12 mouse cellular contexts compared by ENCODE assay signal in the genomic region with DNA sequence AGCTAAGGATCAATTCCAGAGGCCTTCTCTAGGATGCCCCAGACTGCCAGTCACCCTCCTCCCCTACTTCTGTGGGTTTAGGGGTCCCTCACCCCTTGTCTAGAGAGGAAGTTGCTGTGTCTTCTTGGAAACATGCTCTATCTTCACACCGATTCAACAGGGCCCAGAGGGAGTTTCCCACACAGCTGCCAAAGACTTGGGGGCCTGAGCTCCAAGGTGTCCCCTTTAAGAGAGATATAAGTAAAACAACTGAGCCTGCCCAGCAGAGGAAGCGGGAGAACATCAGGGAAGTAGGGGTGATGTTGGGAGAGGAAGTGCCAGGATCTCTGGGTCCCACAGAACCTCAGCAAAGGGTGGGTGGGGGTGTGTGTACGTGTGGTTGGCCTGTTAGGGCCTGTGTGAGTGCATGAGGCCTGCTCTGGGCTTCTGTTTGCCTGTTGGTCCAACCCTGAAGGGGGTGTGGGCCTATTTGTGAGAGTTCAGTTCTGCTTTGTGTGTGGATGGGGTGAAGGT. TPM values are rescaled to one million over a fixed set of nuclear protein-coding genes. Genes with fewer than 3 reads are reported as not detected.
A peak's percentile ranks its signal among the peaks of the same experiment; 100 is the strongest.
DNase-seq lines count a peak whose midpoint lies in the region; ATAC-seq lines count a peak whose summit lies in the region.
"Had no signal": no experiment of that assay in that cellular context is flagged by ENCODE, and none has a peak within 500 bp of the region (broad histone marks: within the 10 kb centered on the region; RNA-seq: fewer than 3 reads in every experiment).

No protein-coding gene starts in this region.

- H3K36me3 ChIP-seq in heart, embryonic 16.5 days (ENCODE audit: control insufficient read depth, insufficient read depth): no peaks in the 10 kb centered on the region
- no peaks in the 10 kb centered on the region for H3K36me3 ChIP-seq in heart, embryonic 11.5 days (ENCODE audit: control insufficient read depth, insufficient read depth, low read length)
- no peaks in the 10 kb centered on the region for H3K36me3 ChIP-seq in limb, embryonic 15.5 days
- no peaks in the 10 kb centered on the region for H3K36me3 ChIP-seq in stomach, embryonic 16.5 days (ENCODE audit: control insufficient read depth, insufficient read depth, low read length)
- H3K36me3 ChIP-seq: hindbrain, embryonic 15.5 days had no signal

- ATAC-seq in heart, embryonic 16.5 days (replicated peaks; ENCODE audit: extremely low read depth, insufficient read depth, low FRiP score): no peak
- ATAC-seq in heart, embryonic 11.5 days (replicated peaks; ENCODE audit: insufficient number of reproducible peaks, low FRiP score, low TSS enrichment): no peak
- no peak for ATAC-seq in limb, embryonic 15.5 days (ENCODE audit: insufficient number of reproducible peaks, low FRiP score, low TSS enrichment, low read depth)
- no peak for ATAC-seq in stomach, embryonic 16.5 days (ENCODE audit: insufficient read depth, low FRiP score)
- ATAC-seq: Patski had no signal

- H3K27ac ChIP-seq in heart, embryonic 16.5 days (ENCODE audit: low read length): 0 out of 2 replicates have a peak overlapping the region, but pooled peaks have one; percentile 11
- no peak overlapping the region for H3K27ac ChIP-seq in heart, embryonic 11.5 days (ENCODE audit: low read depth, low read length)
- peak overlapping the region; percentile 44; the same call in 1 of the 2 replicates for H3K27ac ChIP-seq in limb, embryonic 15.5 days
- H3K27ac ChIP-seq in stomach, embryonic 16.5 days (ENCODE audit: low read length): peak overlapping the region; percentile 94
- H3K27ac ChIP-seq: hindbrain, embryonic 15.5 days had no signal

- peaks cover 56% of the 10 kb centered on the region for H3K4me1 ChIP-seq in heart, embryonic 16.5 days (ENCODE audit: control insufficient read depth, insufficient read depth, low read length)
- H3K4me1 ChIP-seq in heart, embryonic 11.5 days (ENCODE audit: control insufficient read depth, insufficient read depth, low read length): peaks cover 57% of the 10 kb centered on the region
- H3K4me1 ChIP-seq in limb, embryonic 15.5 days: peaks cover 66% of the 10 kb centered on the region
- peaks cover 62% of the 10 kb centered on the region for H3K4me1 ChIP-seq in stomach, embryonic 16.5 days (ENCODE audit: control insufficient read depth, insufficient read depth, low read length)

- DNase-seq in urinary bladder, adult 18-20 months (ENCODE audit: low spot score in 2 of 2): peak; percentile 35 to 70
- no peak for DNase-seq in urinary bladder, postnatal 4 days (ENCODE audit: low spot score in 2 of 2)
- no peak for DNase-seq in adrenal gland, postnatal 4 days (ENCODE audit: low spot score in 2 of 2)
- DNase-seq in cerebellum, adult 18-20 months: no peak
- DNase-seq: cerebellum, postnatal 36 days had no signal

- H3K4me3 ChIP-seq in heart, embryonic 16.5 days (ENCODE audit: low read length): no peak overlapping the region
- H3K4me3 ChIP-seq in heart, embryonic 11.5 days (ENCODE audit: low read depth, low read length): no peak overlapping the region
- H3K4me3 ChIP-seq in limb, embryonic 15.5 days: no peak overlapping the region
- H3K4me3 ChIP-seq in stomach, embryonic 16.5 days (replicated peaks; ENCODE audit: low read length): no peak overlapping the region
- H3K4me3 ChIP-seq: hindbrain, embryonic 15.5 days had no signal

- 64% methylated on average over 3 of the region's 3 CpGs for WGBS in heart, embryonic 16.5 days
- 50% methylated on average over 3 of the region's 3 CpGs for WGBS in heart, embryonic 11.5 days (ENCODE audit: insufficient replicate concordance)
- 45% methylated on average over 3 of the region's 3 CpGs for WGBS in limb, embryonic 15.5 days
- 35% methylated on average over 3 of the region's 3 CpGs for WGBS in stomach, embryonic 16.5 days

- no peak overlapping the region for H3K9ac ChIP-seq in heart, embryonic 16.5 days (ENCODE audit: low read length)
- no peak overlapping the region for H3K9ac ChIP-seq in heart, embryonic 11.5 days (ENCODE audit: low read depth, low read length)
- no peak overlapping the region for H3K9ac ChIP-seq in limb, embryonic 15.5 days
- H3K9ac ChIP-seq in stomach, embryonic 16.5 days (ENCODE audit: low read length): peak overlapping the region; percentile 11
- H3K9ac ChIP-seq: hindbrain, embryonic 15.5 days had no signal

- H3K4me2 ChIP-seq in heart, embryonic 16.5 days (ENCODE audit: low read depth, low read length): no peak overlapping the region
- H3K4me2 ChIP-seq in heart, embryonic 11.5 days: no peak overlapping the region
- no peak overlapping the region for H3K4me2 ChIP-seq in limb, embryonic 15.5 days
- peak overlapping the region; percentile 12; the same call in 1 of the 2 replicates for H3K4me2 ChIP-seq in stomach, embryonic 16.5 days (ENCODE audit: low read depth, low read length)
- H3K4me2 ChIP-seq: hindbrain, embryonic 15.5 days had no signal

- no peaks in the 10 kb centered on the region for H3K27me3 ChIP-seq in heart, embryonic 16.5 days (ENCODE audit: control insufficient read depth, insufficient read depth, low read length)
- H3K27me3 ChIP-seq in heart, embryonic 11.5 days (ENCODE audit: control insufficient read depth, insufficient read depth, low read length): 0 out of 2 replicates have a peak, but pooled peaks cover 3% of the 10 kb centered on the region
- peaks cover 11% of the 10 kb centered on the region for H3K27me3 ChIP-seq in limb, embryonic 15.5 days
- no peaks in the 10 kb centered on the region for H3K27me3 ChIP-seq in stomach, embryonic 16.5 days (ENCODE audit: control insufficient read depth, insufficient read depth, low read length)
- H3K27me3 ChIP-seq: Patski had no signal

- H3K9me3 ChIP-seq in heart, embryonic 16.5 days (replicated peaks; ENCODE audit: control insufficient read depth, low read length): no peaks in the 10 kb centered on the region
- no peaks in the 10 kb centered on the region for H3K9me3 ChIP-seq in heart, embryonic 11.5 days (replicated peaks; ENCODE audit: control insufficient read depth, low read length)
- no peaks in the 10 kb centered on the region for H3K9me3 ChIP-seq in limb, embryonic 15.5 days
- H3K9me3 ChIP-seq in stomach, embryonic 16.5 days (replicated peaks; ENCODE audit: control insufficient read depth, low read length): no peaks in the 10 kb centered on the region
- H3K9me3 ChIP-seq: hindbrain, embryonic 15.5 days had no signal

RNA-seq across cellular contexts. Expression of gene Junb, which starts 4.0 kb away (rescaled TPM):
- 11.7 and 15.3 TPM in 2 replicates for polyA plus RNA-seq in heart, embryonic 16.5 days (2015; fragmentation: Nextera tagmentation; extraction: Ambion mirVana)
- 7.6 and 9.3 TPM in 2 replicates for polyA plus RNA-seq in heart, embryonic 11.5 days (2014; fragmentation: Nextera tagmentation; extraction: Ambion mirVana)
- 30.4 and 42.5 TPM in 2 replicates for polyA plus RNA-seq in limb, embryonic 15.5 days (2015; fragmentation: Nextera tagmentation; extraction: Ambion mirVana)
- polyA plus RNA-seq in stomach, embryonic 16.5 days (2015; fragmentation: Nextera tagmentation; extraction: Ambion mirVana): 21.6 and 25.8 TPM in 2 replicates
- total RNA-seq in adrenal gland, postnatal 4 days (2021): 10 to 100 TPM; 26.1 to 28.9 TPM

RNA-seq across cellular contexts. Expression of gene Hook2, which starts 7.8 kb away (rescaled TPM):
- 8.9 and 9.1 TPM in 2 replicates for polyA plus RNA-seq in heart, embryonic 16.5 days (2015; fragmentation: Nextera tagmentation; extraction: Ambion mirVana)
- polyA plus RNA-seq in heart, embryonic 11.5 days (2014; fragmentation: Nextera tagmentation; extraction: Ambion mirVana): 6.7 and 7.1 TPM in 2 replicates
- polyA plus RNA-seq in limb, embryonic 15.5 days (2015; fragmentation: Nextera tagmentation; extraction: Ambion mirVana): 26.9 and 28.8 TPM in 2 replicates
- 50.0 TPM in 2 replicates for polyA plus RNA-seq in stomach, embryonic 16.5 days (2015; fragmentation: Nextera tagmentation; extraction: Ambion mirVana)
- 10 to 100 TPM; 10.6 to 13.8 TPM for total RNA-seq in adrenal gland, postnatal 4 days (2021)

RNA-seq across cellular contexts. Expression of gene Rnaseh2a, which starts 13.0 kb away (rescaled TPM):
- polyA plus RNA-seq in heart, embryonic 16.5 days (2015; fragmentation: Nextera tagmentation; extraction: Ambion mirVana): 80.2 and 82.7 TPM in 2 replicates
- polyA plus RNA-seq in heart, embryonic 11.5 days (2014; fragmentation: Nextera tagmentation; extraction: Ambion mirVana): 95.9 and 106 TPM in 2 replicates
- polyA plus RNA-seq in limb, embryonic 15.5 days (2015; fragmentation: Nextera tagmentation; extraction: Ambion mirVana): 95.2 and 95.6 TPM in 2 replicates
- 97.5 and 108 TPM in 2 replicates for polyA plus RNA-seq in stomach, embryonic 16.5 days (2015; fragmentation: Nextera tagmentation; extraction: Ambion mirVana)
- 100 to 1,000 TPM; 122 to 138 TPM for total RNA-seq in adrenal gland, postnatal 4 days (2021)

RNA-seq across cellular contexts. Expression of gene Prdx2, which starts 13.2 kb away (rescaled TPM):
- polyA plus RNA-seq in heart, embryonic 16.5 days (2015; fragmentation: Nextera tagmentation; extraction: Ambion mirVana): 591 and 662 TPM in 2 replicates
- 862 and 992 TPM in 2 replicates for polyA plus RNA-seq in heart, embryonic 11.5 days (2014; fragmentation: Nextera tagmentation; extraction: Ambion mirVana)
- 635 and 681 TPM in 2 replicates for polyA plus RNA-seq in limb, embryonic 15.5 days (2015; fragmentation: Nextera tagmentation; extraction: Ambion mirVana)
- 584 and 593 TPM in 2 replicates for polyA plus RNA-seq in stomach, embryonic 16.5 days (2015; fragmentation: Nextera tagmentation; extraction: Ambion mirVana)
- 100 to 1,000 TPM; 617 to 655 TPM for total RNA-seq in adrenal gland, postnatal 4 days (2021)

RNA-seq across cellular contexts. Expression of gene Gm49661, which starts 13.3 kb away (rescaled TPM):
- not detected in 2 replicates for polyA plus RNA-seq in heart, embryonic 16.5 days (2015; fragmentation: Nextera tagmentation; extraction: Ambion mirVana)
- polyA plus RNA-seq in heart, embryonic 11.5 days (2014; fragmentation: Nextera tagmentation; extraction: Ambion mirVana): not detected in 2 replicates
- not detected in 2 replicates for polyA plus RNA-seq in limb, embryonic 15.5 days (2015; fragmentation: Nextera tagmentation; extraction: Ambion mirVana)
- not detected in 2 replicates for polyA plus RNA-seq in stomach, embryonic 16.5 days (2015; fragmentation: Nextera tagmentation; extraction: Ambion mirVana)
- total RNA-seq in adrenal gland, postnatal 4 days (2021): not detected
- polyA plus RNA-seq: hindbrain, embryonic 15.5 days; limb, embryonic 14.5 days had no signal

Comparison
In these comparisons a context has a peak if more than half of its experiments do, and no peak if none do; other contexts are left out.
1. DNase-seq: peak in urinary bladder, adult 18-20 months (2 of 2); none in urinary bladder, postnatal 4 days (0 of 2), adrenal gland, postnatal 4 days (0 of 2) and cerebellum, adult 18-20 months (0 of 2).